Mouse (Mus musculus): Measurements from ENCODE around the gene Car6.
A peak's percentile ranks its signal among the peaks of the same experiment; 100 is the strongest.

Gene Car6

GRCm38 (mm10) chr4:150178131-150178530 is 23.0 kb downstream of the Car6 start:
- no peak for DNase-seq

- no peak for DNase-seq
Measured at GRCm38 (mm10) chr4:150177122-150177521, 24.0 kb downstream of the Car6 start.

- peak; percentile 20 for DNase-seq
Measured at GRCm38 (mm10) chr4:150176535-150176934, 24.6 kb downstream of the Car6 start.

GRCm38 (mm10) chr4:150174027-150174426 is 27.1 kb downstream of the Car6 start:
- no peak for DNase-seq

GRCm38 (mm10) chr4:150173281-150173680 is 27.9 kb downstream of the Car6 start:
- DNase-seq = peak; percentile 23

GRCm38 (mm10) chr4:150172107-150172506 is 29.0 kb downstream of the Car6 start:
- no peak for DNase-seq

- DNase-seq = no peak
Measured at GRCm38 (mm10) chr4:150168406-150168805, 32.7 kb downstream of the Car6 start.

GRCm38 (mm10) chr4:150164875-150165274 is 36.3 kb downstream of the Car6 start:
- DNase-seq = no peak

- no peak for DNase-seq
Measured at GRCm38 (mm10) chr4:150162561-150163169, 38.5 kb downstream of the Car6 start.

GRCm38 (mm10) chr4:150159458-150159857 is 41.7 kb downstream of the Car6 start:
- DNase-seq = no peak

GRCm38 (mm10) chr4:150157348-150157882 is 43.7 kb downstream of the Car6 start:
- no peak for DNase-seq

GRCm38 (mm10) chr4:150155731-150156130 is 45.4 kb downstream of the Car6 start:
- DNase-seq = no peak

- no peak for DNase-seq
Measured at GRCm38 (mm10) chr4:150155301-150155700, 45.8 kb downstream of the Car6 start.

- DNase-seq = no peak
Measured at GRCm38 (mm10) chr4:150152483-150152882, 48.6 kb downstream of the Car6 start.

GRCm38 (mm10) chr4:150151045-150151444 is 50.1 kb downstream of the Car6 start:
- no peak for DNase-seq

GRCm38 (mm10) chr4:150146286-150146685 is 54.8 kb downstream of the Car6 start:
- DNase-seq = no peak

GRCm38 (mm10) chr4:150144242-150144641 is 56.9 kb downstream of the Car6 start:
- DNase-seq = no peak

- DNase-seq = no peak
Measured at GRCm38 (mm10) chr4:150140346-150140745, 60.8 kb downstream of the Car6 start.

- DNase-seq = no peak
Measured at GRCm38 (mm10) chr4:150139090-150139489, 62.0 kb downstream of the Car6 start.

GRCm38 (mm10) chr4:150138084-150138543 is 63.0 kb downstream of the Car6 start:
- DNase-seq = peak; percentile 25

GRCm38 (mm10) chr4:150137368-150138083 is 63.6 kb downstream of the Car6 start:
- DNase-seq = no peak
